Mouse (Mus musculus) C2C12 (cell line): Measurements from ENCODE around the gene Acsf2. TPM values are rescaled to one million over a fixed set of nuclear protein-coding genes. Genes with fewer than 3 reads are reported as not detected.

Experiments
- H3K27me3 ChIP-seq: one replicate; pipeline ENCODE4 v1.6.1; 2011; ENCODE audit not compliant: control insufficient read depth, insufficient read depth, insufficient read length
- H3K36me3 ChIP-seq: one replicate; pipeline ENCODE4 v1.6.1; 2011; ENCODE audit not compliant: control insufficient read depth, insufficient read depth
- H3K4me3 ChIP-seq: one replicate; pipeline ENCODE4 v1.5.1; 2011; ENCODE audit warnings: mild to moderate bottlenecking, control low read depth; ENCODE audit not compliant: poor library complexity, insufficient read depth, severe bottlenecking
- H3K79me2 ChIP-seq: one replicate; pipeline ENCODE4 v1.6.1; 2011; ENCODE audit not compliant: control insufficient read depth, insufficient read depth
- H3K79me3 ChIP-seq: one replicate; pipeline ENCODE4 v1.6.1; 2011; ENCODE audit warnings: low read depth, control low read depth
- H3ac ChIP-seq: one replicate; pipeline ENCODE3; 2011; ENCODE audit warnings: low read depth; ENCODE audit not compliant: control insufficient read depth, insufficient read length
- CEBPB ChIP-seq: IDR thresholded peaks from one replicate; pipeline ENCODE4 v1.6.1; 2011; ENCODE audit warnings: low read depth, mild to moderate bottlenecking, control low read depth, moderate library complexity
- CTCF ChIP-seq: IDR thresholded peaks from one replicate; pipeline ENCODE4 v1.5.1; 2011; ENCODE audit not compliant: control insufficient read depth, insufficient read depth, insufficient read length
- FOSL1 ChIP-seq: IDR thresholded peaks from one replicate; pipeline ENCODE4 v1.8.0; 2011; ENCODE audit warnings: mild to moderate bottlenecking, low read length; ENCODE audit not compliant: poor library complexity, insufficient read depth, severe bottlenecking
- MAX ChIP-seq: IDR thresholded peaks from one replicate; pipeline ENCODE4 v1.6.1; 2011; ENCODE audit warnings: mild to moderate bottlenecking, control low read depth
- MYOD1 ChIP-seq: IDR thresholded peaks from one replicate; pipeline ENCODE4 v1.6.1; 2011; ENCODE audit warnings: low read depth; ENCODE audit not compliant: control insufficient read depth, insufficient read length
- MYOG ChIP-seq: IDR thresholded peaks from one replicate; pipeline ENCODE4 v1.6.1; 2011; ENCODE audit not compliant: control insufficient read depth, insufficient read length; ENCODE audit errors: extremely low read depth
- USF1 ChIP-seq: IDR thresholded peaks from one replicate; pipeline ENCODE4 v1.6.1; 2011; ENCODE audit warnings: low read depth, mild to moderate bottlenecking, control low read depth, moderate library complexity
- polyA plus RNA-seq: library from polyadenylated mRNA; unstranded; fragments of >200 nt; fragmentation: generic; extraction: Trizol; gene quantifications from one replicate; pipeline ENCODE4 v1.2.1, GENCODE M21; 2012; ENCODE audit warnings: missing spikeins

Gene Acsf2
- polyA plus RNA-seq, 1 experiment = 2.7 TPM

DNA sequence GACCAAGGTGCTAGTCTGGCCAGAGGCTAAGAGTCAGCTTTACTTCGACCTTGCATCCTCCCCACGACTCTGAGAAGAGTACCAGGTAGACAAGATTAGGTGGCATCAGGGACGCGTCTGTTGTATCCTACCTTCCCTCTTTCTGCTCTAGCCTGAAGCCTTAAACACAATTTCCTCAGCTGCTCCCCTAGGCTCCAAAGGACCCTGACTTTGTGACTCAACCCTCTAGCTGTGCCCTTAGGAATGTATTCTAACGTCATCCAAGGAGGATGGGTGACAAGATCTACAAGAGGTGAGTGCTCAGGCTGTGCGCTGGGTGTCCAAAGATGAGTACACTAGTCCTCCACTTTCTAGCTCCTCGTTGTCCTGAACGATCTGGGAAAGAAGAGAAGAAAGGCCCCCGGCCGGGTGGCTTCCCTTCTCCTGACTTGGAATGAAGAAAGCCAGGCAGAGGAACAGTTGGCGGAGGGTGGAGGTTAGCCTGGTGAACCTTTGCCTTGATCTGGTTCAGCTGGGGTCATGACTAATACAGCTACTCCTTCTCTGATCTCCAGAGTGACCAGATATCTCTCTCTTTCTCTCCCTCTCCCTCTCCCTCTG lies 785 bp upstream of the Acsf2 start:
- H3K4me3 ChIP-seq = no peak overlapping the region
- no peak for TF ChIP-seq CTCF
- no peak for TF ChIP-seq FOSL1
- no peak for TF ChIP-seq USF1
- TF ChIP-seq MYOD1 = no peak
- TF ChIP-seq MAX = no peak
- TF ChIP-seq MYOG = no peak
- no peak for TF ChIP-seq CEBPB
- no peaks in the 10 kb centered on the region for H3K79me2 ChIP-seq
- no peak overlapping the region for H3ac ChIP-seq
- H3K79me3 ChIP-seq = no peaks in the 10 kb centered on the region
- H3K36me3 ChIP-seq = no peaks in the 10 kb centered on the region
- H3K27me3 ChIP-seq = no peaks in the 10 kb centered on the region

DNA sequence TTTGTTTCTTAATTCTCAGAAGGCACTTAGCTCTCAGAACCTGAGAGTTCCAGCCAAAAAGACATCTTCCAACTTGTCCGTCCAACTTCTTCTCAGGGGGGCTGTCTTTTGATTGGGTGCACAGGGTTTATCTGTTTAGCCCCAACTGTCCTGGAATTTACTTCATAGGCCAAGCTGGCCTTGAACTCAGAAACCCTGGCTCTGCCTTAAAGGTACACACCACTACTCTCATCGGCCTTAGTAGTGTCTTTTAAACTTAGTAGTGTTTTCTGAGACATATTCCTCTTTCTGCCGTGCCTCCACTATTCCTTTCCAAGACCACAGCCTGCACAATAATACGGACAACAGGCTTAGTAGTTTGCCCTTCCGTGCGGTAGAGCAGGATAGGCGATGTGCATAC lies 1.2 kb downstream of the Acsf2 start:
- Histone ChIP-seq H3K4me3 (no peak overlapping the region), H3K36me3 (no peaks in the 10 kb centered on the region), H3ac (no peak overlapping the region), H3K27me3 (no peaks in the 10 kb centered on the region), H3K79me3 (no peaks in the 10 kb centered on the region), H3K79me2 (no peaks in the 10 kb centered on the region)
- TF ChIP-seq MYOG = no peak
- no peak for TF ChIP-seq MYOD1
- no peak for TF ChIP-seq USF1
- TF ChIP-seq CEBPB = no peak
- no peak for TF ChIP-seq FOSL1
- TF ChIP-seq MAX = no peak
- no peak for TF ChIP-seq CTCF

DNA sequence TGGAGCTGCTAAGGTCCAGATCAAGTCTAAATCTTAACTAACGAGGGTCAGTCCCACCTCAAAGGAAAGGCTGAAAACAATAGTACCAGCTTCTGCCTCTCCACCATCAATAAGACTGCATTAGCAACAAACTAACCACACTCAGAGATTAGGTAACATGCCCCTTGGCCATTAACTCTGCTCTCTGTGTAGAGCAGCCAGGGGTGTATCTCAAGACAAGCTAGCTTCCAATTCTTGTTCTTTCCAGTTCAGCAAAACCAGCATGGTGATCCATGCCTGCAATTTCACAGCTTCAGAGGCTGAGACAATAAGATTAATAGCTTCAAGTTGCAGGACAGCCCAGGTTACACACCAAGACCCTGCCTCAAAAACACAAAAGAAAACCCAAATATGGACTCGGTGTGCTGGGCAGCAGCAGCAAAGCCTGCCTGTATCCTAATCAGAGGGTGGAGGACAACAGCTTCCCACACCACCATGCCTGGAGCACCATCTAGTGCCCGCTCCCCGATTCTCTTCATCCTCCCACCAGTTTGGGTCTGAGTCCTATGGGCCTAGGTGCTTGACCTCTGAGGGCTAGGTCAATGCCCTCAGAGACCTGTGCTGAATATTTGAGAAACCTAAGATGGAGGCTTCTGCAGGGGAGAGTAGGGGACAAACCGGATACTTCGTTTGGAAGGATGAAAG lies 3.1 kb downstream of the Acsf2 start:
- H3ac ChIP-seq = no peak overlapping the region
- no peaks in the 10 kb centered on the region for H3K79me3 ChIP-seq
- no peak for TF ChIP-seq MYOG
- TF ChIP-seq CEBPB = no peak
- no peak for TF ChIP-seq USF1
- peak; percentile 19 for TF ChIP-seq CTCF
- TF ChIP-seq FOSL1 = no peak
- H3K27me3 ChIP-seq = no peaks in the 10 kb centered on the region
- no peaks in the 10 kb centered on the region for H3K36me3 ChIP-seq
- H3K79me2 ChIP-seq = no peaks in the 10 kb centered on the region
- no peak overlapping the region for H3K4me3 ChIP-seq

DNA sequence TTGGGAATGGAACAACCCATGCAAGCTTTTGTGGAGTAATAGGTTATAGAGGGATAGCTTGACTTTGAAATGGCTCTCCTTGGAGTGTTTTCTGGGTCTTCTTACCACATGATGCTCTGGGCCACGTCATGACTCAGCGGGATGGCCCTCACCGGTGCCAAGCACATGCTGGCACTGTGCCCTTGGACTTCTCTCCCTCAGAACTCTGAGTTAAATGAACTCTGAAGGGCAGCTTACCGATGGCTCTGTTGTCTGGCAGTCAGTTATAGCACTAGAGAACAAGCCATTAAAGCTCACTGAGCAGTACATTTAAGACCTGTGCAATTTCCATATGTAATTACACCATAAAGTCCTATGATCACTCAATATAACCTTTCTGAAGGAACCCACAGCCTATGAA lies 4.4 kb downstream of the Acsf2 start:
- Histone ChIP-seq H3K36me3 (no peaks in the 10 kb centered on the region), H3K27me3 (no peaks in the 10 kb centered on the region), H3K4me3 (no peak overlapping the region), H3K79me2 (no peaks in the 10 kb centered on the region), H3K79me3 (no peaks in the 10 kb centered on the region), H3ac (no peak overlapping the region)
- TF ChIP-seq MAX (peak; percentile 39), FOSL1 (no peak), USF1 (peak; percentile 35)

DNA sequence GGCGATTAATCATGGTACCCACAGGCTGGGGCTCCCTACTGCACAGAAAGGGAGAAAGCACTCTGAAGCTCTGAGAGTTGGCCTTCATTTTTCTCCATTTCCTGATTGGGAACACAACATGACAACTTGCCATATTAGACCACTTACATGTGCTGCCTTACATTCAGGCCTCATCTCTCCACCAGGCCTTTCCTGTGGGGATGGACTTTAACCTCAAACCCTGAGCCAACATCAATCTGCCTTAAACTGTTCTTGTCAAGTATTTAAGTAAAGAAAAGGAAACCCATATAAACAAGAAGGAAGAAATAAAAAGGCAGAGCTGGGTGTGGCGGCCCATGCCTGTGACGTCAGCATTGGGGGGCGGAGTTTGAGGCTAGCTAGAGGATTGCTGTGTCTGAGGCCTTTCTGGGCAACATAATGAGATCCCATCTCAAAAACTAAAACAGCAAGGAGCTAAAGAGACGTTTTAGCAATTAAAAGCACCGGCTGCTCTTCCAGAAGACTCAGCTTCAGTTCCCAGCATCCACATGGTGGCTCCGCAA lies 5.3 kb downstream of the Acsf2 start:
- TF ChIP-seq CEBPB = no peak
- no peak for TF ChIP-seq USF1
- TF ChIP-seq MAX = no peak
- no peak for TF ChIP-seq MYOD1
- TF ChIP-seq MYOG = no peak
- H3K27me3 ChIP-seq = no peaks in the 10 kb centered on the region
- no peak overlapping the region for H3K4me3 ChIP-seq
- no peak overlapping the region for H3ac ChIP-seq
- H3K36me3 ChIP-seq = no peaks in the 10 kb centered on the region
- H3K79me2 ChIP-seq = no peaks in the 10 kb centered on the region
- no peaks in the 10 kb centered on the region for H3K79me3 ChIP-seq

DNA sequence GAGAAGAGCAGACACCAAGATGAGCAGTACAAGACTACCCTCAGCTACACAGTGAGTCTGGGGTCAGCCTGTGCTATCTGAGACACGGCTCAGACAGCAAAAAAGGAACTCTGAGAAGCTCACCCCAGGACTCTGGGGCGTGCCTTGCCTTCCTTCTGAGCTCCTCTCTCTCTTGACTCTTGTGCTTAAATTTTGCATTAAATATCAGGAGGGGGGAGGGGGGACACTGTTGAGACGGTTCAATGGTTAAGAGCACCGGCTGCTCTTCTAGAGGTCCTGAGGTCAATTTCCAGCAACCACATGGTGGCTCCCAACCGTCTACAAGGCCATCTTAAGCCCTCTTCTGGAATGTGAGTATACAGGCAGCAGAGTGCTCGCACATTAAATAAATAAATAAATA lies 14.2 kb downstream of the Acsf2 start:
- Histone ChIP-seq H3K79me3 (no peaks in the 10 kb centered on the region), H3K36me3 (no peaks in the 10 kb centered on the region), H3K79me2 (no peaks in the 10 kb centered on the region), H3K4me3 (no peak overlapping the region), H3ac (no peak overlapping the region), H3K27me3 (no peaks in the 10 kb centered on the region)
- TF ChIP-seq CTCF (no peak), USF1 (no peak), FOSL1 (no peak), MAX (no peak), MYOD1 (no peak), MYOG (no peak), CEBPB (no peak)
